Mouse (Mus musculus): ENCODE measurements at regions not wholly inside any gene's neighbourhood (a gene's known extent, or its start where the extent isn't known, plus 50 kb on each side); places are given as distances from the start of the nearest gene placed in this dataset.

DNA sequence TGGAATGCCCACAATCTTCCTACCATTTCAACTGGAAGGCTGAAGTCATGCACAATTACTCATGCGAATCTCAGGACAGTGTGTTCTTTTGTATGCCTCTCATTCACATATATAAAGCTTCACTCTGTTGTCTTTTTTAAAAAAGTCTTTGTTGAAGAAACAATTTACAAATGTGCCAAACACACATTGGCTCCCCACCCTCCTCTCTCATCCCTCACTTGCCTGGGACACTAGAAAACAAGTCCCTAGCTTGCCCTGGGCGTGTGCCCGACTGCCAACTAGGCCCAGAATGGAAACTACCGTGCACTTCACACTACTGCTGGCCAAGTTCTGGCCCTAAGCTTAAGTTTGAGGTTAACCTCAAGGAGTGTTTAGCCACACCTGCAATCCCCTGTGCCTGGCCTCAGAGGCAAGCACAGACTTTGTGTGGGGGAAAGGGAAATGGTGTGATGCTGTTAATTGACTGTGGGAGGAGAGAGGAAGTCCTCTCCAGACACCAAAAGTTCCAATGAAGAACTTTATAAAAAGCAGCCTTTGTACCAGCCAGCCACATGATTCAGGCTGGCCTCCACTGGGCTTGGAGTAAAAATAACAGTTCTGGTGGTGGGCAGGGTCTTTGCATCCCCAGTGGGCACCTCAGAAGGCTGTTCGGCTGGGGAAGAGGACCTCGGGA lies 70.2 kb upstream of the Picalm start:
- peak; percentile 71 to 73 for DNase-seq

DNA sequence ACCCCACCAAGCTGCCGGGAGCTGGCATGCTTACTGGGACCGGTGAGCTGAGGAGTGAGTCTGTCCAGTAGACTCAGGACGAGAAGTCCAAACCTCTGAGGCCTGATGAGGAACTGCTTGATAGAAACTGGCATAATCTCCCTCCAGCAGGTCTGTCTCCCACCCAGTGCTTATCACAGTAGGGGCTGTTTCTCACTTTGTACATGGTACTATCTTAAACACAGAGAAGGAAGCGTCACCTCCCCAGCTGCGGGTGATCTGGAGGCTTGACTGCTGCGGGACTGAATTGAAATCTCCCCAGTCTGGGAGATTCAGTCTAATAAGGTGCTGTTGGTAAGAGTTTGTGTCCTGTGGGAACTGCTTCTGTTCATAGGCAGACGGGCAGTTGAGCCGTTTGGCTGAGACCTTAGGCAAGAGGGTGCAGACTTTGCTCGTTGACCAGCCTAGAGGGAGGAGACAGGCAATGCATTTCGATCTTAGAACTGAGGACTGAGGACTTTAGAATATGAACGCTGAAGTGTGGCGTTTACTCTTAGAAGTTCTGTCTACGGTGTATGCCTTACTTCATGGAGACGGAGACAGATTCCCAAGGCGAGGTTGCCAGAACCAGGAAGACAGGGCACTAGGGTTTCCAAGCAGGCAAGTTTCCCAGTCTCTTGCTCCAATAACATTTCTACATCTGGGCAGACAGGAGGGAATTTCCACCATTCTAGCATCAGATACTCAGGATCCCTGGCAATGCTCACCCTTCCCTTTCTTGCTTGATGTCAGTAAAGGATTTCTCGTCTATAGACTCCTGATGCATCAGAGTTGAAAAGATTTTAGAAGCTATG lies 69.5 kb upstream of the Picalm start:
- peak in 1 of 2 experiments; percentile 17 for DNase-seq

DNA sequence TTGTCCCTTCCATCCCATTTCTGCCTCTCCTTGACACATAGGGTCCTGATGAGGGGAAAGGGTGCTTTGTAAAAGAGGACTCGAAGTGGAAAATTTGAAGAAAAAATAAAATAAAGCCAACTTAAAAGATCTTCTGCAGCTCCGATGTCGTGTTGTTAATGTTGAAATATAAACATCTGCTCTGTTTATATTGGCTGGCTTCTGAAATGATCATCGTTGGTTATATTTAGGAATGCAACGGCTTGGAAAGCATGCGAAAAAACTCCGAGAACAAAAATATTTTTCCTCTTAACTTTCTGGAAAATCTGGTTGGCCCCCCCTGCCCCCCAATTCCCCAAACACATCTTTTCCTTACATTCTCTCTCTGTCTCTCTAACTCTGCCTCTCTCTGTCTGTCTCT lies 68.3 kb upstream of the Picalm start:
- no peak for DNase-seq

DNA sequence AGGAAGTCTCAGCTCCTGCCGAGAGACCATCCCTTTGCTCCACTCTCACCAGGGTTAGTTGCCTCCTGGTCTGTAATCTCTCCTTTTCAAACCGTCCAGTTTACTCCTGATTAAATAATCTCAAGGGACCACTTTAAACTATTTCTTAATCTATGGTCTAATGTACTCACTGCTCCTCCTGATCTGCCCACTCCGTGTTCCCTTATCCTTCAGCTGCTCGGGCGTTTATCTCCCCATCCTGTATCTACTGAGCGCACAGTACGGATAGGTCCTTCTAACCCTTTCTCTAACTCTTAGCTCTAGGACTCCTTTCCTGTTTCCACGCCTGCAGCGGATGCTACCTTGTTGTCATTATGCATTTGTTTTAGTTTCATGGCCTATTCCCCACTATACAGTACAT lies 67.1 kb upstream of the Picalm start:
- no peak for DNase-seq

DNA sequence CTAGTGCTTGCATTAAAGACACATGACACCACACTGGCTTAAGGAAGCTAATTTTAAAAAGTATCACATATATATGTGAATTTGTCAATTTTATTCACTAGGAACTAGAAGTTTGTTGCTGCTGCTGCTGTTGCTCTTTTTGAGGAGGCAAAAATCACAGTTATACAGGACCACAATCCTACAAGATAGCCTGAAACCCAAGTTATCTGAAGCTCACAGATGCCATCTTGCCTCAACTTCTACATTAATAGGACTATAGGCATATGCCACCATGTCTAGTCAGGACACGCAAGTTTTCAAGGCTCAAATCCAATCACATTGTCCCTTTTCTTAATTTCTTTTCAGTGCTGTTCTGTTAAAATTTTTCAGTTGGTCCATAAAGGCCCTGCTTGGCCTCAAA lies 65.8 kb upstream of the Picalm start:
- no peak for DNase-seq

DNA sequence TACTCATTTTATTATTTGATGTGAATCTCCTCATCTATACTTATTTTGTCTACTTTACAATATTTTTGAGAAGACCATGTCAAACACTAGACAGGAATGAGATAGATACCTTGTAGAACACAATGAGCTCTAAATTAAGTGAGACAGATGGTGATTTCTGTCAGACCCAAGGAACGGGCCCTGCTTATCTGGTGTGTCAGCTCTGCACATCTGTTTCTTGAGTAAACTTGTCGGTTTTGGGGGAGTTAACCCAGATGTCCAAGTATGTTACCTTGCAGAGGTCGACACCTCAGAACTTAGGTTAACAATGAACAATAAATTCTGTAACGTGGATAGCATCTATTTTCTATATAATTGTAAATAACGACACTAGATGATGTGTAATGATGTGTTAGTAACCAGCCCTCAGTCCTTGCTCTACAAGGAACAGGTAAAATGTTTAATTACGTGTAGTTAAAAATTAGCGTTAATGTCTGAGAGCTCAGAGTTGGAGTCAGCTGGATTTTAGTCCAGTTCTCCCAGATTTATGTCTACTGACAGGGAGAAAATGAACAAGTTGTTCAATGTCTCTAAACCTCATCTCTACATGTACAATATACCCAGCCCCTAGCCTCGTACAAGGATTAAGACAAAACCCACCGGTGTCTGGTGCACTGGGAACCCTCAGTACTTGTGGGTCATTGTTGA lies 64.6 kb upstream of the Picalm start:
- DNase-seq: no peak

DNA sequence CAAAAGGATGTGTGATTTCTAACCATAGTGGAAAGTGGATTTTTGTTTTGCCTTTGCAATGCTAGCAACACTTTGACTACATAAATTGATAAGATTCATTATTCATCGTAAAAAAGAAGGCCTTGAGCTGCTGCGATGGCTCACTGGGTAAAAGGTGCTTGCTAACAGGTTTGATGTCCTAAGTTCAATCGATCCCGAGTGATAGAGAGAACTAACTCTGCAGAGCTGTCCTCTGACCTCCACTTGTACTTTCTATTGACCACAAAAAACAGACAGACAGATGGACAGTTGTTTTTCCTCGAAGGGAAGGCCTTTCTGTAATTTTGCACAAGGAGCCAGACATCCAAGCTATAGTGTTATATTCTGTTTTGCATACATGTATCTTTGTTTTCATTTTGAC lies 63.7 kb upstream of the Picalm start:
- DNase-seq: no peak

DNA sequence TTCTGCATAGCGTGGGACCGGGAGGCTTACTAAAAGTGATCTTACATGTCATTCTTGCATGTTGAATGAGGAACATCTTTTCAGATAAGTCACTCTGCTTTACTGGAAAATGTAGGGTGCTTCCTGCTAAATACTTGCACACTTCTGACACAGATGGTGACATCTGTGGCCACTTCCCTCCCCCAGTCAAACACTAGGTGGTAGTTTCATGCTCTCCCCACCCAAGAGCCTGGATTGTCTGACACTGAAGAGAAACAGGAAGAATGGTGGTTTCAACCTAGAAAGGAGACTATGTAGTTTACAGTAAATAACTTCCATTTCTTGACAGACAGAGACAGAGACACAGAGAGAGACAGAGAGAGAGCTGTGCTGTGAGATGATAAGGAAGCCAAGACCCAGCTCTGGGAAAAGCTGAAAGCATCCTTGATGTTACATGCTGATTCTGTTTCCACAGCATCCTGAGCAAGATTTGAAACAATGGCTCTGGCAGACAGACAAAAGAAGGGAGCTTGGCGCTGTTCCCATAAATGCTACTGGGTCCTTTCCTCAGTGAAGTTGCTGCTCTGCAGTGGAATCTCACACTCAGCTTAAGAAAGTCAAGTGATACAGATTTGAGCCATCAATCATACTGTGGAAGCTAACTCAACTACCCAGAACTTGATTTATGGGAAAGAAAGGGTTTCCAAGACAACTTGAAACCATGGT lies 61.9 kb upstream of the Picalm start:
- DNase-seq: peak in 1 of 2 experiments; percentile 20

DNA sequence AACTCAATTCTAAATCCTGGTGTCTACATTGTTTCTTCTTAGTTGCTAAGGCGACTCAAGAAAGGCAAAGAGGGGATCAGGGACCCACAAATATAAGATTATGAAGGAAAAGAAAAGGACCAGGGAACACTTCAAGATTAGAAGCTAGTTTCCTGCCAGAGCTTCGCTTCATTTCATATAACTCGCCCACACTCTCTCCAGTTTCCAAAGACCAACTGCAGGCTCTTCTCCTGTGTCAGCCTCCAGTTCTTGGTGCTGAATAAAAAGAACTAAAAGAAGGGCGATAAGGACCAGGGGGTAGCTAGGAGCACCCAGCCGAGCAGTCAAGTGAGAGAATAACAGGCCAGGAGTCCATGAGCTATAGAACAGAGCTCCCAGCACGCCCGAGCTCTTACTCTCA lies 59.7 kb upstream of the Picalm start:
- DNase-seq: no peak

DNA sequence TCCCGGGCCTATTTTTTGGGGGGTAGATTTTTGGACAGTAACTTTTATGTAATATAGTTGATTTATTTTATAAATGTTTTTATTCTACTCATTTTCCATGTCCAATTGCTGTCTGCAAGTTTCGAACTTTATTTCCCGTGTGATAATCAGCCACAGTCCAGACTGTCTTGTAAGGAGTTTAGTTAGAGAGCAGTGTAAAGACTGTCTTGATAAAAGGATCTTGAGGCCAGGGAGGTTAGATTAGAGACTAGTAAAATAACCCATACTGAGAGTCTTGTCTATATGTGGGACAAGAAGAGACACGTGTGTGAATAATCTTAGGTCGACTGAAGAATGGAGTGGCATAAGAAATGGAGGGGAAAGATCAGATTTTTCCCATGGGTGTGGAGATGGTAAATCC lies 56.1 kb upstream of the Picalm start:
- no peak for DNase-seq

DNA sequence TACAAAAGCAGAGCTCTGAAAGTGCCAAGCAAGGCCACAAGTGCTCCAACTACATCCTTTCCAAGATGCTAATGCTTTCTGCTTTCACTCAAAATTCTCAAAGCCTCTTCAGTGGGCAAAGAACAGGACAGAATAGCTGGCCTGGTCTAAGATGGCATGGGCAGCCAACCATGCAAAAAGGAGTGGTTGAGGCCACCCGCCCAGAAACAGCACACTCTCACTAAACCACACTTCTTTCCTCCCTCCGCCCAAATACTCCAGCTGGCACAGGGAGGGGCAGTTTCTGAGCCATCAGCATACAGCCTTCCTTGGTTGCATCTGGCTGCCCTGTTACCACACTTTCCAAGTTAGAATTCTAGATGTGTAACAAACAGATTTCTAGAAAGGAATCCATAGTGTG lies 55.4 kb upstream of the Picalm start:
- no peak for DNase-seq

DNA sequence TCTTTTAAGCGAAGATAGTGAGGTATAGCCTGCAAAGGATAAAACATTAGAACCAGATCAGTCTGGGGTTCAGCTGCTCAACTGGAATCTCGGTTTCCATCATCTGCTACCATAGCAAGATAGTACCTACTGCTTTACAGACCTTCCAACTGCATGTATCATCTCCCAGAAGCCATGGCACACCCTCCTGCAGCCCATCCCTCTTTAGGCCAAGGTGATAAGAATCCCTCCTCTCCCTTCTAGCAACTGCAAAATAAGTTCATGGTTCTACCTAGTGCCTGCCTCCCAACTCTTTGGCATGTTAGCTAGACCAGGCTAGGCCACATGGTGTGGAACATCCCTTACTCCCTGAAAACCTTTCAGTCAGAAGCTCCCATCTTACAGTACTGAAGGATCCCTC lies 52.4 kb upstream of the Picalm start:
- DNase-seq: no peak

DNA sequence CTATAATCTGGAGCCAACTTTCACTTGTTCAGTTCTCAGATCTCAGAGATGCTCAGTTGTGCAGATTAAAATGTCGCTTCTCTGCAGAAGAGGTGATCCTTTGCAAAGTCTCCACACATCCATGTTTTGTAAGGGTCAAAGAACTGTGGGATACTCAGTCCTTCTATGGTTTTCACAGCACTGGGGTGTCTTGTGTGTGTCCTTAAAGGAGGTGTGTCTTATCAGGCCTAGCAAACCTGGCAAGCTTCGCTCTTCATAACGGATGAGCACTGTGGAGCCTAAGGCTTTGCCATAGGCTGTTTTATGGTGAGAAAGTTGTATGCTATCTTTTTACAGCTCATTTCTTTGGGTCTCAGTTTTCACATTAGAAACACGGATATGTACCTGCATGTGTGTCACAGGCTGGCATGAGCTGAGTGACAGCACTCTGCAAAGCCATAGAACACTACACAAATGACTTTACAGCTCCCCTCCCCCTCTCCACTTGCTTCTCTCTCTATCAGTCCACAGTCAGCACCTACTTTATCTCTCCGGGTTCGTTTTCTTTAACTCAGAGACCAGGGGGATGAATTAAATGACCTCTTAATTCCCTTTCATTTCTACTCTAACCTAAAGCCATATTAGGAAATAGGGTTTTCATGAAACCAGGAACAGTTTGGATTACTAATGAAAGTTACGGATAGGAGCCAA lies 49.8 kb upstream of the Picalm start:
- DNase-seq: no peak
